Mouse (Mus musculus) CH12.LX (cell line): ENCODE measurements around the gene Pdzd3. TPM values are rescaled to one million over a fixed set of nuclear protein-coding genes. Genes with fewer than 3 reads are reported as not detected.
A peak's percentile ranks its signal among the peaks of the same experiment; 100 is the strongest.

ENCODE experiments used
- DNase-seq: peaks from one replicate; pipeline ENCODE4 v3.0.0-alpha.2; 2013; ENCODE audit errors: extremely low read depth
- H3K27ac ChIP-seq: 2 replicates; pipeline ENCODE4 v1.5.1; 2012; ENCODE audit warnings: low read depth, mild to moderate bottlenecking, control low read depth, moderate library complexity; ENCODE audit not compliant: insufficient read depth
- H3K27me3 ChIP-seq: replicated peaks from 2 replicates; pipeline ENCODE3; 2012; ENCODE audit warnings: inconsistent platforms
- H3K36me3 ChIP-seq, 2 experiments: replicated peaks in 1 of 2; 2 replicates each; pipeline versions ENCODE3 to v1.6.1; 2012; ENCODE audit warnings: inconsistent platforms in 1 of 2, low read length in 1 of 2, mild to moderate bottlenecking in 1 of 2, mixed read lengths in 1 of 2, moderate library complexity in 1 of 2; ENCODE audit not compliant: control insufficient read depth in 1 of 2, insufficient read depth in 1 of 2
- H3K4me1 ChIP-seq, 2 experiments: 2 replicates each; pipeline ENCODE4 v1.6.1; 2012; ENCODE audit warnings: inconsistent platforms in 1 of 2, moderate library complexity in 1 of 2; ENCODE audit not compliant: insufficient read depth in 2 of 2, control insufficient read depth in 1 of 2
- H3K4me2 ChIP-seq: 2 replicates; pipeline ENCODE4 v1.6.1; 2012; ENCODE audit warnings: low read depth, mild to moderate bottlenecking, control low read depth; ENCODE audit not compliant: poor library complexity, insufficient read depth, severe bottlenecking
- H3K4me3 ChIP-seq, 3 experiments: fragments of 150-350 bp in 1 of 3; sonication (generic) in 1 of 3; replicated peaks in 1 of 3; 2 replicates each; pipeline versions ENCODE3 to v1.5.1; 2011 to 2012; ENCODE audit warnings: low read depth in 2 of 3, low read length in 2 of 3, mild to moderate bottlenecking in 2 of 3, moderate library complexity in 2 of 3, control low read depth in 1 of 3, improper control_type of control experiment in 1 of 3, inconsistent platforms in 1 of 3, mixed read lengths in 1 of 3; ENCODE audit not compliant: poor library complexity in 1 of 3
- H3K79me2 ChIP-seq: replicated peaks from 2 replicates; pipeline ENCODE4 v1.6.1; 2012; ENCODE audit warnings: mild to moderate bottlenecking, moderate library complexity; ENCODE audit not compliant: control insufficient read depth, poor library complexity, insufficient read depth, severe bottlenecking; ENCODE audit errors: extremely low read depth
- H3K9ac ChIP-seq: 2 replicates; pipeline ENCODE4 v1.6.1; 2012; ENCODE audit warnings: low read depth, mild to moderate bottlenecking, control low read depth, moderate library complexity; ENCODE audit not compliant: insufficient read depth
- H3K9me3 ChIP-seq: replicated peaks from 2 replicates; pipeline ENCODE3; 2012; ENCODE audit warnings: low read length, inconsistent platforms, mixed read lengths
- BHLHE40 ChIP-seq: IDR thresholded peaks from 2 replicates; pipeline ENCODE4 v1.6.1; 2011; ENCODE audit warnings: mild to moderate bottlenecking, low read depth, low read length, improper control_type of control experiment
- CHD1 ChIP-seq: IDR thresholded peaks from 2 replicates; pipeline ENCODE4 v1.6.1; 2012; ENCODE audit warnings: low read depth, low read length, improper control_type of control experiment, inconsistent platforms
- CHD2 ChIP-seq: IDR thresholded peaks from 2 replicates; pipeline ENCODE4 v1.6.1; 2011; ENCODE audit warnings: low read length, improper control_type of control experiment
- CTCF ChIP-seq, 2 experiments: IDR thresholded peaks in 1 of 2; conservative IDR thresholded peaks in 1 of 2; 2 replicates each; pipeline ENCODE4 v1.5.1; 2011 to 2012; ENCODE audit warnings: low read depth in 2 of 2, low read length in 2 of 2, improper control_type of control experiment in 1 of 2, inconsistent platforms in 1 of 2, mild to moderate bottlenecking in 1 of 2, moderate library complexity in 1 of 2
- E2F4 ChIP-seq: IDR thresholded peaks from 2 replicates; pipeline ENCODE4 v1.6.1; 2011; ENCODE audit warnings: low read depth, low read length, improper control_type of control experiment; ENCODE audit not compliant: insufficient replicate concordance
- ELF1 ChIP-seq: IDR thresholded peaks from 2 replicates; pipeline ENCODE4 v1.6.1; 2014; ENCODE audit warnings: low read depth, mild to moderate bottlenecking, inconsistent platforms, low read length, improper control_type of control experiment
- EP300 ChIP-seq: IDR thresholded peaks from 2 replicates; pipeline ENCODE4 v1.6.1; 2011; ENCODE audit warnings: low read length, improper control_type of control experiment
- ETS1 ChIP-seq: conservative IDR thresholded peaks from 2 replicates; pipeline ENCODE4 v1.6.1; 2012; ENCODE audit warnings: low read depth, mild to moderate bottlenecking, inconsistent platforms, low read length, improper control_type of control experiment, moderate library complexity
- GABPA ChIP-seq: IDR thresholded peaks from 2 replicates; pipeline ENCODE4 v1.6.1; 2012; ENCODE audit warnings: low read depth, low read length, improper control_type of control experiment, inconsistent platforms; ENCODE audit not compliant: insufficient replicate concordance
- HCFC1 ChIP-seq: IDR thresholded peaks from 2 replicates; pipeline ENCODE4 v1.6.1; 2012; ENCODE audit warnings: low read depth, mild to moderate bottlenecking, inconsistent platforms, low read length, improper control_type of control experiment
- IRF4 ChIP-seq: IDR thresholded peaks from 2 replicates; pipeline ENCODE4 v1.6.1; 2014; ENCODE audit warnings: low read depth, mild to moderate bottlenecking, inconsistent platforms, low read length, improper control_type of control experiment
- JUN ChIP-seq: IDR thresholded peaks from 2 replicates; pipeline ENCODE4 v1.6.1; 2011; ENCODE audit warnings: low read depth, mild to moderate bottlenecking, low read length, improper control_type of control experiment, moderate library complexity; ENCODE audit not compliant: insufficient read depth
- JUND ChIP-seq: conservative IDR thresholded peaks from 2 replicates; pipeline ENCODE4 v1.6.1; 2011; ENCODE audit warnings: low read depth, low read length, improper control_type of control experiment
- KAT2A ChIP-seq: IDR thresholded peaks from 2 replicates; pipeline ENCODE4 v1.6.1; 2012; ENCODE audit warnings: low read length, improper control_type of control experiment, inconsistent platforms; ENCODE audit not compliant: insufficient replicate concordance
- MAFK ChIP-seq: IDR thresholded peaks from 2 replicates; pipeline ENCODE4 v1.6.1; 2011; ENCODE audit warnings: low read length, improper control_type of control experiment; ENCODE audit not compliant: insufficient replicate concordance
- MAX ChIP-seq: IDR thresholded peaks from 2 replicates; pipeline ENCODE4 v1.6.1; 2011; ENCODE audit warnings: low read length, improper control_type of control experiment
- MAZ ChIP-seq: IDR thresholded peaks from 2 replicates; pipeline ENCODE4 v1.6.1; 2012; ENCODE audit warnings: low read depth, mild to moderate bottlenecking, inconsistent platforms, low read length, improper control_type of control experiment, moderate library complexity
- MEF2A ChIP-seq: IDR thresholded peaks from 2 replicates; pipeline ENCODE4 v1.6.1; 2014; ENCODE audit warnings: low read depth, mild to moderate bottlenecking, inconsistent platforms, low read length, improper control_type of control experiment, borderline replicate concordance
- MXI1 ChIP-seq: IDR thresholded peaks from 2 replicates; pipeline ENCODE4 v1.6.1; 2011; ENCODE audit warnings: mild to moderate bottlenecking, low read depth, low read length, improper control_type of control experiment
- MYC ChIP-seq: IDR thresholded peaks from 2 replicates; pipeline ENCODE4 v1.6.1; 2011; ENCODE audit warnings: low read depth, mild to moderate bottlenecking, improper control_type of control experiment, low read length
- NELFE ChIP-seq: IDR thresholded peaks from 2 replicates; pipeline ENCODE4 v1.6.1; 2011; ENCODE audit warnings: low read depth, low read length, improper control_type of control experiment
- NRF1 ChIP-seq: IDR thresholded peaks from 2 replicates; pipeline ENCODE4 v1.6.1; 2014; ENCODE audit warnings: low read depth, mild to moderate bottlenecking, inconsistent platforms, low read length, improper control_type of control experiment, moderate library complexity
- PAX5 ChIP-seq: IDR thresholded peaks from 2 replicates; pipeline ENCODE4 v1.6.1; 2012; ENCODE audit warnings: low read length, inconsistent platforms, mixed read lengths
- POLR2A ChIP-seq: IDR thresholded peaks from 2 replicates; pipeline ENCODE4 v1.6.1; 2011; ENCODE audit warnings: low read depth, mild to moderate bottlenecking, improper control_type of control experiment, low read length
- POLR2AphosphoS2 ChIP-seq: IDR thresholded peaks from 2 replicates; pipeline ENCODE4 v1.6.1; 2011; ENCODE audit warnings: low read depth, low read length, improper control_type of control experiment
- RAD21 ChIP-seq: IDR thresholded peaks from 2 replicates; pipeline ENCODE4 v1.6.1; 2011; ENCODE audit warnings: low read depth, mild to moderate bottlenecking, low read length, improper control_type of control experiment, moderate library complexity
- RCOR1 ChIP-seq: conservative IDR thresholded peaks from 2 replicates; pipeline ENCODE4 v1.6.1; 2012; ENCODE audit warnings: low read depth, mild to moderate bottlenecking, inconsistent platforms, low read length, improper control_type of control experiment
- SIN3A ChIP-seq: IDR thresholded peaks from 2 replicates; pipeline ENCODE4 v1.6.1; 2012; ENCODE audit warnings: low read length, improper control_type of control experiment, inconsistent platforms
- SMC3 ChIP-seq: IDR thresholded peaks from 2 replicates; pipeline ENCODE4 v1.6.1; 2011; ENCODE audit warnings: low read depth, low read length, improper control_type of control experiment
- TBP ChIP-seq: conservative IDR thresholded peaks from 2 replicates; pipeline ENCODE4 v1.6.1; 2011; ENCODE audit warnings: low read depth, low read length, improper control_type of control experiment
- TCF12 ChIP-seq: IDR thresholded peaks from 2 replicates; pipeline ENCODE4 v1.6.1; 2014; ENCODE audit warnings: low read depth, mild to moderate bottlenecking, inconsistent platforms, low read length, improper control_type of control experiment
- UBTF ChIP-seq: IDR thresholded peaks from 2 replicates; pipeline ENCODE4 v1.6.1; 2012; ENCODE audit warnings: low read depth, mild to moderate bottlenecking, inconsistent platforms, low read length, improper control_type of control experiment, moderate library complexity
- USF1 ChIP-seq: IDR thresholded peaks from 2 replicates; pipeline ENCODE4 v1.6.1; 2014; ENCODE audit warnings: low read depth, mild to moderate bottlenecking, inconsistent platforms, low read length, improper control_type of control experiment
- USF2 ChIP-seq: conservative IDR thresholded peaks from 2 replicates; pipeline ENCODE4 v1.6.1; 2011; ENCODE audit warnings: low read depth, low read length, improper control_type of control experiment
- ZC3H11A ChIP-seq: IDR thresholded peaks from 2 replicates; pipeline ENCODE4 v1.6.1; 2012; ENCODE audit warnings: low read depth, mild to moderate bottlenecking, inconsistent platforms, low read length, improper control_type of control experiment
- ZKSCAN1 ChIP-seq: IDR thresholded peaks from 2 replicates; pipeline ENCODE4 v1.6.1; 2012; ENCODE audit warnings: low read depth, inconsistent platforms, low read length, improper control_type of control experiment, borderline replicate concordance
- ZMIZ1 ChIP-seq: IDR thresholded peaks from 2 replicates; pipeline ENCODE4 v1.6.1; 2012; ENCODE audit warnings: low read depth, mild to moderate bottlenecking, inconsistent platforms, low read length, improper control_type of control experiment
- ZNF384 ChIP-seq: IDR thresholded peaks from 2 replicates; pipeline ENCODE4 v1.6.1; 2012; ENCODE audit warnings: low read depth, low read length, improper control_type of control experiment, inconsistent platforms
- dilution Hi-C: fragments of 300-500 bp; cut with MboI; formaldehyde crosslinking; loops from 2 replicates; pipeline ENCODE4 v1.14.3; 2020; ENCODE audit warnings: low sequenced_read_pairs; ENCODE audit not compliant: extremely low pct_unique_long_range_greater_than_20kb, extremely low pct_ligation_motif_present
- in situ Hi-C: fragments of 300-500 bp; cut with MboI; formaldehyde crosslinking; loops from 3 replicates; pipeline ENCODE4 v1.14.3; 2019; ENCODE audit warnings: low sequenced_read_pairs, low pct_ligation_motif_present, low pct_unique_long_range_greater_than_20kb, mixed read lengths
- polyA plus RNA-seq: library from polyadenylated mRNA; unstranded; fragments of >175 nt; gene quantifications from 2 replicates; pipeline ENCODE4 v1.2.1, GENCODE M21; 2012; ENCODE audit warnings: low read depth; ENCODE audit not compliant: insufficient read length
- total RNA-seq, 2 experiments: library from RNA; depleted of rRNA; stranded (reverse); fragments of 300-350 nt in 1 of 2; fragments of >200 nt in 1 of 2; gene quantifications; 2 replicates each; pipeline ENCODE4 v1.2.3; 2012 to 2014

Pdzd3 gene
- total and polyA plus RNA-seq, 3 experiments: 0.09 to 0.21 (median 0.13) TPM

- DNase-seq: peak; percentile 90
- peak overlapping the region; percentile 13 to 36 (median 35) for H3K4me3 ChIP-seq
- dilution Hi-C loops: no loop called here
These were observed 37.7 kb downstream of the Pdzd3 start for GRCm38 (mm10) chr9:44213538-44213937.

GRCm38 (mm10) chr9:44212406-44212805 is 38.9 kb downstream of the Pdzd3 start:
- Histone ChIP-seq H3K4me3 (no peak overlapping the region), H3K9ac (no peak overlapping the region), H3K36me3 (peaks cover 2 to 29% of the 10 kb centered on the region in 2 experiments), H3K4me2 (no peak overlapping the region), H3K79me2 (peaks cover 34% of the 10 kb centered on the region), H3K4me1 (peaks cover 3 to 32% of the 10 kb centered on the region in 2 experiments; a peak in 2 of 4 replicates), H3K27ac (no peak overlapping the region), H3K27me3 (no peaks in the 10 kb centered on the region), H3K9me3 (no peaks in the 10 kb centered on the region)
- in situ Hi-C loops (no loop called here), dilution Hi-C loops (no loop called here)
- TF ChIP-seq MAFK: no peak
- no peak for TF ChIP-seq NRF1
- TF ChIP-seq ZC3H11A: no peak
- TF ChIP-seq RCOR1: no peak
- no peak for TF ChIP-seq NELFE
- no peak for TF ChIP-seq EP300
- no peak for TF ChIP-seq JUN
- no peak for TF ChIP-seq ELF1
- TF ChIP-seq USF2: no peak
- TF ChIP-seq MEF2A: no peak
- TF ChIP-seq TBP: no peak
- no peak for TF ChIP-seq RAD21
- no peak for TF ChIP-seq PAX5
- no peak for TF ChIP-seq ZKSCAN1
- DNase-seq: no peak

More at GRCm38 (mm10) chr9:44213538-44213937, 37.7 kb downstream of the Pdzd3 start:
- in situ Hi-C loops: no loop called here
- peaks cover 2 to 27% of the 10 kb centered on the region in 2 experiments for H3K36me3 ChIP-seq
- peak; percentile 66 for TF ChIP-seq JUND
- TF ChIP-seq MAZ: 0 out of 2 replicates have a peak, but pooled peaks have one; percentile 53
- TF ChIP-seq ZNF384: peak; percentile 81
- TF ChIP-seq USF1: no peak
- peak; percentile 87 for TF ChIP-seq SIN3A
- peak; percentile 78 for TF ChIP-seq RCOR1
- TF ChIP-seq KAT2A: no peak
- no peak for TF ChIP-seq POLR2AphosphoS2
- peak; percentile 76 for TF ChIP-seq ETS1
- TF ChIP-seq E2F4: 0 out of 2 replicates have a peak, but pooled peaks have one; percentile 43
- TF ChIP-seq SMC3: peak; percentile 21
- TF ChIP-seq POLR2A: no peak
- no peak for TF ChIP-seq PAX5
- TF ChIP-seq RAD21: no peak; the same call in 1 of the 2 replicates
- peak; percentile 67; the same call in 1 of the 2 replicates for TF ChIP-seq MXI1
- peak; percentile 41; the same call in 1 of the 2 replicates for TF ChIP-seq JUN
- TF ChIP-seq MAFK: 0 out of 2 replicates have a peak, but pooled peaks have one; percentile 50
- peak; percentile 53; the same call in 1 of the 2 replicates for TF ChIP-seq MAX
- no peak for TF ChIP-seq ZMIZ1
- no peak for TF ChIP-seq NELFE
- peak; percentile 96 for TF ChIP-seq EP300
- TF ChIP-seq CHD1: no peak
- no peak for TF ChIP-seq USF2
- TF ChIP-seq HCFC1: peak; percentile 34
- no peak for TF ChIP-seq UBTF
- no peak for TF ChIP-seq GABPA
- no peak for TF ChIP-seq TBP
- no peak for TF ChIP-seq CTCF (conservative IDR thresholded peaks at IDR 0.05 in 1 of 2, IDR thresholded peaks at IDR 0.05 in 1 of 2; ENCODE audit: low read depth in 2 of 2, low read length in 2 of 2)
- TF ChIP-seq BHLHE40: peak; percentile 91
- TF ChIP-seq TCF12: peak; percentile 77
- TF ChIP-seq IRF4: peak; percentile 89
- TF ChIP-seq MYC: peak; percentile 86
- TF ChIP-seq ELF1: peak; percentile 38; the same call in 1 of the 2 replicates
- no peak for TF ChIP-seq ZKSCAN1
- no peak for TF ChIP-seq ZC3H11A
- peak; percentile 64; the same call in 1 of the 2 replicates for TF ChIP-seq CHD2
- peak; percentile 69 for TF ChIP-seq NRF1
- TF ChIP-seq MEF2A: peak; percentile 76; the same call in 1 of the 2 replicates
- TF ChIP-seq, all 38 proteins: peak for 22
- H3K4me1 ChIP-seq: peaks cover 3 to 32% of the 10 kb centered on the region in 2 experiments; a peak in 2 of 4 replicates
- H3K79me2 ChIP-seq: peaks cover 29% of the 10 kb centered on the region
- H3K9ac ChIP-seq: peak overlapping the region; percentile 57; the same call in 1 of the 2 replicates
- no peaks in the 10 kb centered on the region for H3K27me3 ChIP-seq
- no peaks in the 10 kb centered on the region for H3K9me3 ChIP-seq
- H3K4me2 ChIP-seq: peak overlapping the region; percentile 65
- peak overlapping the region; percentile 18 for H3K27ac ChIP-seq
